In the genomic region with DNA sequence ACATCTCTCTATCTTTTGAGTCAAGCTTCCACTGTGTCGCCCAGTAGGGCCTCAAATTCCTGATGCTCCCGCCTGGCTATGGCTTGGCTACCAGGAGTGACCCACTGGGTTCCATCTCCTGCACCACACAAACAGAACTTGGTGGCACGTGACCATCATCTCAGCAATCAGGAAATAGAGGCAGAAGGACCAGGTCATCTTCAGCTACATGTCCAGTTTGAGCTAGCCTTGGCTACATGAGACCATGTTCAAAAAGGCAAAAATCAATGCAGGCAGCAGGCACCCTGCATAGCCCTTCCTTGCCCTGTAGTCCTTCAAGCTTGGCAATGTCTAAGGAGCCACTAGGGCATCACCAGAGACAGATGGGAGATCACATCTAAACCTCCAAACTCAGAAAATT, we compare ENCODE assay signal across 10 mouse cellular contexts. TPM values are rescaled to one million over a fixed set of nuclear protein-coding genes. Genes with fewer than 3 reads are reported as not detected.
DNase-seq lines count a peak whose midpoint lies in the region; ATAC-seq and TF ChIP-seq lines count a peak whose summit lies in the region.
"Had no signal": no experiment of that assay in that cellular context is flagged by ENCODE, and none has a peak within 500 bp of the region (broad histone marks: within the 10 kb centered on the region; RNA-seq: fewer than 3 reads in every experiment).

No protein-coding gene starts in this region.

- TF ChIP-seq POLR2A in testis, adult 2 months (IDR thresholded peaks at IDR 0.05; ENCODE audit: control insufficient read depth, low read depth, low read length), result no peak

- no peak for DNase-seq in heart, adult 8-10 months (ENCODE audit: low spot score)
- DNase-seq in testis, postnatal 14 days (ENCODE audit: low spot score), result no peak
- no peak for DNase-seq in B cell, adult 2 months
- no peak for DNase-seq in embryo, embryonic 10 days (ENCODE audit: low spot score)
- no peak for DNase-seq in cerebellum, adult 11-12 months

- no peaks in the 10 kb centered on the region for H3K27me3 ChIP-seq in heart, embryonic 15.5 days
- no peaks in the 10 kb centered on the region for H3K27me3 ChIP-seq in testis, adult 2 months (ENCODE audit: control insufficient read depth, insufficient read depth, low read length)
- H3K27me3 ChIP-seq in limb, embryonic 15.5 days, result no peaks in the 10 kb centered on the region

- no peaks in the 10 kb centered on the region for H3K36me3 ChIP-seq in heart, embryonic 15.5 days
- no peaks in the 10 kb centered on the region for H3K36me3 ChIP-seq in testis, adult 2 months (ENCODE audit: control insufficient read depth, insufficient read depth, low read length)
- no peaks in the 10 kb centered on the region for H3K36me3 ChIP-seq in limb, embryonic 15.5 days

- WGBS in heart, embryonic 15.5 days, result 87% methylated on average over 3 of the region's 3 CpGs
- WGBS in limb, embryonic 15.5 days, result 87% methylated on average over 3 of the region's 3 CpGs

- no peak for TF ChIP-seq CTCF in testis, adult 2 months (IDR thresholded peaks at IDR 0.05; ENCODE audit: control insufficient read depth, insufficient read depth, insufficient replicate concordance, low read depth, low read length)

- no peaks in the 10 kb centered on the region for H3K9me3 ChIP-seq in heart, embryonic 15.5 days (replicated peaks)
- H3K9me3 ChIP-seq in limb, embryonic 15.5 days, result no peaks in the 10 kb centered on the region

- H3K4me3 ChIP-seq in heart, embryonic 15.5 days, result no peak overlapping the region
- H3K4me3 ChIP-seq in testis, adult 2 months (ENCODE audit: control insufficient read depth, low read depth, low read length), result no peak overlapping the region
- peak overlapping the region; percentile 39; the same call in 1 of the 2 replicates for H3K4me3 ChIP-seq in limb, embryonic 15.5 days

- no peak for ATAC-seq in heart, embryonic 15.5 days (replicated peaks; ENCODE audit: insufficient number of reproducible peaks, insufficient read depth, low FRiP score, low read depth)
- ATAC-seq in limb, embryonic 15.5 days (ENCODE audit: insufficient number of reproducible peaks, low FRiP score, low TSS enrichment, low read depth), result no peak

- H3K27ac ChIP-seq in heart, embryonic 15.5 days, result peak overlapping the region; percentile 94
- peak overlapping the region; percentile 76; the same call in 1 of the 2 replicates for H3K27ac ChIP-seq in testis, adult 2 months (ENCODE audit: control insufficient read depth, insufficient read depth, low read depth, low read length)
- peak overlapping the region; percentile 95 for H3K27ac ChIP-seq in limb, embryonic 15.5 days

- H3K9ac ChIP-seq in heart, embryonic 15.5 days, result no peak overlapping the region
- H3K9ac ChIP-seq in limb, embryonic 15.5 days, result no peak overlapping the region

- peak overlapping the region; percentile 84 for H3K4me2 ChIP-seq in heart, embryonic 15.5 days
- H3K4me2 ChIP-seq in limb, embryonic 15.5 days, result peak overlapping the region; percentile 69

- H3K4me1 ChIP-seq in heart, embryonic 15.5 days (replicated peaks), result peaks cover 33% of the 10 kb centered on the region
- H3K4me1 ChIP-seq in testis, adult 2 months (ENCODE audit: control insufficient read depth, insufficient read depth, low read length), result peaks cover 5% of the 10 kb centered on the region
- H3K4me1 ChIP-seq in limb, embryonic 15.5 days, result peaks cover 30% of the 10 kb centered on the region

RNA-seq across cellular contexts. Expression of a gene that starts 14.1 kb away (rescaled TPM):
- polyA plus RNA-seq in heart, embryonic 15.5 days (2015; fragmentation: Nextera tagmentation; extraction: Ambion mirVana), result 89.6 and 162 TPM in 2 replicates
- total RNA-seq in heart, adult 8-10 months (2022), result 10 to 100 TPM; 45.4 to 57.7 (median 49.9) TPM
- polyA plus RNA-seq in testis, adult 2 months (2012; rRNA removed), result 125 and 126 TPM in 2 replicates
- polyA plus RNA-seq in limb, embryonic 15.5 days (2015; fragmentation: Nextera tagmentation; extraction: Ambion mirVana), result 301 and 303 TPM in 2 replicates

RNA-seq across cellular contexts. Expression of a gene that starts 19.3 kb away (rescaled TPM):
- 0.81 and 1.3 TPM in 2 replicates for polyA plus RNA-seq in heart, embryonic 15.5 days (2015; fragmentation: Nextera tagmentation; extraction: Ambion mirVana)
- total RNA-seq in heart, adult 8-10 months (2022), result under 1 TPM in 3 of 4 experiments, not detected in 1; 0.31 to 0.75 (median 0.60) TPM
- 0.27 and 0.36 TPM in 2 replicates for polyA plus RNA-seq in testis, adult 2 months (2012; rRNA removed)
- polyA plus RNA-seq in limb, embryonic 15.5 days (2015; fragmentation: Nextera tagmentation; extraction: Ambion mirVana), result 0.56 and 1.6 TPM in 2 replicates
- total RNA-seq: CH12.LX had no signal

RNA-seq across cellular contexts. Expression of a gene that starts 34.2 kb away (rescaled TPM):
- 1.1 and 3.0 TPM in 2 replicates for polyA plus RNA-seq in heart, embryonic 15.5 days (2015; fragmentation: Nextera tagmentation; extraction: Ambion mirVana)
- total RNA-seq in heart, adult 8-10 months (2022), result 1 to 10 TPM in 1 of 4 experiments, not detected in 3; 2.4 TPM
- polyA plus RNA-seq in testis, adult 2 months (2012; rRNA removed), result 0.72 and 0.90 TPM in 2 replicates
- 3.7 and 5.1 TPM in 2 replicates for polyA plus RNA-seq in limb, embryonic 15.5 days (2015; fragmentation: Nextera tagmentation; extraction: Ambion mirVana)

RNA-seq across cellular contexts. Expression of a gene that starts 34.3 kb away (rescaled TPM):
- polyA plus RNA-seq in heart, embryonic 15.5 days (2015; fragmentation: Nextera tagmentation; extraction: Ambion mirVana), result 8.6 and 15.3 TPM in 2 replicates
- under 1 TPM in 3 of 4 experiments, not detected in 1; 0.19 to 0.41 (median 0.29) TPM for total RNA-seq in heart, adult 8-10 months (2022)
- polyA plus RNA-seq in testis, adult 2 months (2012; rRNA removed), result 1.6 and 2.7 TPM in 2 replicates
- 53.0 and 60.1 TPM in 2 replicates for polyA plus RNA-seq in limb, embryonic 15.5 days (2015; fragmentation: Nextera tagmentation; extraction: Ambion mirVana)

RNA-seq across cellular contexts. Expression of a gene that starts 46.0 kb away (rescaled TPM):
- polyA plus RNA-seq in heart, embryonic 15.5 days (2015; fragmentation: Nextera tagmentation; extraction: Ambion mirVana), result 0.25 and 2.0 TPM in 2 replicates
- total RNA-seq in heart, adult 8-10 months (2022), result under 1 TPM in 1 of 4 experiments, not detected in 3; 0.57 TPM
- polyA plus RNA-seq in testis, adult 2 months (2012; rRNA removed), result 0.11 and 0.22 TPM in 2 replicates
- polyA plus RNA-seq in limb, embryonic 15.5 days (2015; fragmentation: Nextera tagmentation; extraction: Ambion mirVana), result 0.36 and 0.40 TPM in 2 replicates
- total RNA-seq: CH12.LX; left cerebral cortex, postnatal 36 days had no signal
